Mouse (Mus musculus) liver (tissue): ENCODE data around the gene Tnfrsf25.
A peak's percentile ranks its signal among the peaks of the same experiment; 100 is the strongest.

Experiments used
- DNase-seq: peaks from one replicate; pipeline ENCODE4 v3.0.0-alpha.2; 2020; ENCODE audit warnings: mixed read lengths

Gene Tnfrsf25

GRCm38 (mm10) chr4:152146033-152146827 is 30.5 kb downstream of the Tnfrsf25 start:
- DNase-seq, result no peak

DNA sequence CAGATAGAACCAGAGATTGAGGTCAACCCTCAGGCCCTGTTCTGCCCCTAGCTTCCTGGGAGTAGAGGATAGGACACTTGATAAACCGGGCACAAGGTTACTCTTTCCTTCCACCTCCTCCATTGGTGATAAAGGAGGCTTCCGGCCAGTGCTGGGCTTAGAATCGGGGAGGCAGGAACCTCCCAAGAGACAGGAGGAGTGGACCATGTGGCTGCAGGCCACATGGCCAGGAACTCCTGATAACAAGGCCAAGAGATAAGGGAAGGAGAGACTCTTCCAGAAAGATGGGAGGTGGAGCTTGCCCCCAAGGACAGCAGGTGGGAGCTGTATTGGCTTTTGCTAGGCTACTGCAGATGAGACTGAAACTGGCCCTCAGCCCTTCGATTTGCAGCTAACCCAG is 34.8 kb downstream of the Tnfrsf25 start:
- DNase-seq, result no peak

GRCm38 (mm10) chr4:152151451-152151965 is 35.8 kb downstream of the Tnfrsf25 start:
- no peak for DNase-seq

GRCm38 (mm10) chr4:152151966-152152544 is 36.3 kb downstream of the Tnfrsf25 start, which contains the start of gene Espn:
TSS of gene Espn (minus strand) at chr4:152152371.
- peak; percentile 79 for DNase-seq

GRCm38 (mm10) chr4:152153771-152154177 is 38.0 kb downstream of the Tnfrsf25 start:
- peak; percentile 85 for DNase-seq

DNA sequence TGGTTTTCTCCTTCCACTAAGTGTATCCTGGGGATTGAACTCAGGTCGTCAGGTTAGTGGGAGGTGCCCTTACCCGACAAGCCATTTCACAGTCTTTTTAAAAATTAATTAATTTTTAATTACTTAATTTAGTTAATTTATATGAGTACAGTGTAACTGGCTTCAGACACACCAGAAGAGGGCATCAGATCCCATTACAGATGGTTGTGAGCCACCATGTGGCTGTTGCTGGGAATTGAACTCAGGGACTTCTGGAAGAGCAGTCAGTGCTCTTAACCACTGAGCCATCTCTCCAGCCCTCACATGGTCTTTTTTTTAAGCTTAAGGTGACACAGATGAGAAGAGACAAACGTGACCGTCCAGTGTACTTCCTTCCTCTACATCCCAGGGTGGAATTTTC is 39.3 kb downstream of the Tnfrsf25 start:
- no peak for DNase-seq

DNA sequence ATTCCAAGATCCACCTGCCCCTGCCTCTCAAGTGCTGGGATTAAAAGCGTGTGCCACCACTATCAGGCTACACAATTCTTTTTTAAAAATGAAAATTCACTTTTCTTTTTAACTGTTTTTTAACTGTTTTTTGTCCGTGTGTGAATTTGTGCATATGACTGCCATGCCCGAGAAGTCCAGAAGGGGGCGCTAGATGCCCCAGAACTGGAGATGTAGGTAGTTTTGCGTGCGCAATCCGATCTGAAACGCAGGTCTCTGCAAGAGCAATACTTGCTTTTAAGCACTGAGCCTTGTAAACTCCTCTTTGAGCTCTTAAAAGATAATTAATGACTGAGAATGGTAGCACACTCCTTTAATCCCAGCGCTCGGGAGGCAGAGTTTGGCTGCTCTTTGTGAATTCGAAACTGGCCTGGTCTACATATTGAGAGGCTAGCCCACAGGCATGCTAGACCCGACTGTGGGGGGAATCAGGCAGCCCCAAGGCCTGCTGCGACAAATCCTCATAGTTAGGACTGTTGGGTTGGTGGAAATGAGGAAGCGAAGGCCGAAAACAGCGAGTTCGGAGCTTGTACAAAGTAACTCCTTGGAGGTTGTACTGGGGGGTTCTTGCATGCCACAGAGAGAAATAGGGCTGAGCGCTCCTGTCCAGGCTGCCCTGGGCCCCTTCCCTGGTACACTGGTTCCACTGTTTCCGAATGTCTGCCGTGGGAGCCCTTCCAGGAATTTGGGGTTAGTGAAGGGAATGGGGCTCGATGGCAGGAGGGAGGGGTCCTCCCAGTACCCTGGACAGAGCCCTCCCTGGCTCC is 42.2 kb downstream of the Tnfrsf25 start:
- DNase-seq, result peak; percentile 62

DNA sequence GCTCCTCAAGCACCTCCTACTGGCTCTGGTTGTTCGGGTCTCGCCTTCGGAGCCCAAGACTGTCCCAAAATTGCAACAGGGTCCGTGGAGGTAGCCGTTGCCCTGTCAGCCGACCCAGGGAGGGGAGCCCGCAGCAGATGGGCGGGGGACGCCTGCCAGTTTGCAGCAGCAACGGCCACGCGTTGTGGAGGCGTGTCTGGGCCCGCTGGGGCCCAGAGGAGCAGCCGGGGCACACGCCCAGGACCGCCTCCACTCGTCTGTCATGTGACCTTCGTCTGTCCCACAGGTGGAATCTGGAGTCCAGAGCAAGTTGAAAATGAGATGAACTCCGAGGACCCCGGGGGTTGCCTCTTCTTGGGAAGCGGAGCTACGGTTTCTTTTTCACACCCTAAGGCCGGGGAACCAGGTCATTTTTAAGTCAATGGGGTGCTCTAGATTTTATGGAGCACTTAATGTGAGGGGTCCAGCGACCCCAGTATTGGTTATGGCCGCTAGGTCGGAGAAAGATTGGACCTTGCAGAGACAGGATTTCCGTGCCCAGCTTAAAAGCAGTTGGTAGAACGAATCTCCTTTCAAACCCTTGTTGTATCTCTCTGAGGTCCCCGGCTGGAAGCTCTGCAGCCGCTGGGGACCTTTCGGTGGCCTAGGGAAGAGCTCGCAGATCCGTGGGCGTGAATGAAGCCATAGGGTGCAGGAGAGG is 43.0 kb downstream of the Tnfrsf25 start, which contains the start of gene Hes2:
Hes2 (plus strand) TSS at position 283 of the 700 bp plus-strand sequence.
- DNase-seq, result peak; percentile 38

- no peak for DNase-seq
These were observed 43.5 kb downstream of the Tnfrsf25 start for GRCm38 (mm10) chr4:152159285-152159678.

DNA sequence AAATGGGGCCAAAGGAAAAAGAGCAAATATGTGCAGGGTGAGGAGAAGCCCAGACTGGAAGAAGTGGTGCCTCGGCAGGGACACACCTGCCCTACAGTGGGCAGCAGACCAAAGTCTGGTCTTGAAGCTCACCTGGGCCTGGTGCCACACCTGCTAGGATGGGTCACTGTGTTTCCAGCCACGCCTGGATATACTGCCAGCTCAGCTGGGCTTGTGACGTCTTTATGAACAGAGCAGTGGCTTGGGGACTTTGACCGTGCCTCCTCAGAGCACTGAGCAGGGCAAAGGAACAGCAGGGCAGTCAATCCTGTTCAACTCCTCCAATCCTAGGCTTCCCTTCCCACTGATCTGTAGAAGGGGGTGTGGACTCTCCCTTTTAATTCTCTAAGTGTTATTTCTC is 45.0 kb downstream of the Tnfrsf25 start:
- DNase-seq, result no peak

GRCm38 (mm10) chr4:152161601-152162000 is 45.9 kb downstream of the Tnfrsf25 start:
- DNase-seq, result no peak

- no peak for DNase-seq
These were observed 47.0 kb downstream of the Tnfrsf25 start for GRCm38 (mm10) chr4:152162748-152163147.

GRCm38 (mm10) chr4:152165036-152165931 is 49.5 kb downstream of the Tnfrsf25 start:
- DNase-seq, result peak; percentile 68

- DNase-seq, result no peak
These were observed 52.3 kb downstream of the Tnfrsf25 start for GRCm38 (mm10) chr4:152168052-152168451.

- DNase-seq, result no peak
These were observed 53.4 kb downstream of the Tnfrsf25 start for GRCm38 (mm10) chr4:152169103-152169502.
